Mouse (Mus musculus) induced T-regulatory cell, adult 2 months (primary cell): ENCODE measurements around the gene Dnal4.

ENCODE experiments used
- DNase-seq: peaks from one replicate; pipeline ENCODE4 v3.0.0-alpha.2; 2012; ENCODE audit warnings: low read depth

Dnal4 gene

DNA sequence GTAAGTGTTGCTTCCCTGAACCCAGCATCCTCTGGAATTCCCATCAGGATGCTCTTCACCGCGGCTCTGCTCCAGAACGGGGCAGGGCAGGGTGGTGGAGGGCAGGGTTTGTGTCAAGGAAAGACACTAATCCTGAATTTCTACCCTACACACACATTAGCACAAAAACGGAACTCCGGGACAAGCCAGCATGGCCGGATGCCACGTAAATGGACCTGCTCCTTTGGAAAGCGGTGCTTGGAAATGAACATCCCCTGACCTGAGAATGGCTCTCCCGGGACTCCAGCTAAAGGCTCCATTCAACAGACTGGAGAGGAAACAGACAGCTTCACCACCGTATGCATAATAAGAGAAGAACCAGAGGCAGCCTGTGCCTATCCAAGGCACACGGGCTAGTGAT, 23.1 kb upstream of the Dnal4 start:
- DNase-seq: no peak

DNA sequence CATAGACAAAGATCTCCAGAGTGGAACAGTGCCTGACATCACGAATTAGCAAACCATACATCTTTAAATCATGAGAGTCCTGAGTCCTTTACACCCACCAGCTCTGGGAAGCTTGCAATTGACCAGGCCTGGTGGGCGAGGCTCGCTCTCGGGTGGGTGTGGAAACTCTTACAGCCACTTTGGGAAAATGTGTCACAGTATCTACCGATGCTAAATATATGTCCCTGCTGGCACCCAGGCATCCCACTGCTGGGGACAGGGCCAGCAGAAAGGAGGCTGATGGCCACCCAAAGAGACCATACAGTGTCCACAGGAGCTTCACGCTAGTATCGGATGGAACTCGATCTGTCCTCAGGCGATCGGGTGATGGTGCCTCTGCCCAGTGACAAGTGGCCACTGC, 20.9 kb upstream of the Dnal4 start:
- DNase-seq: no peak

DNA sequence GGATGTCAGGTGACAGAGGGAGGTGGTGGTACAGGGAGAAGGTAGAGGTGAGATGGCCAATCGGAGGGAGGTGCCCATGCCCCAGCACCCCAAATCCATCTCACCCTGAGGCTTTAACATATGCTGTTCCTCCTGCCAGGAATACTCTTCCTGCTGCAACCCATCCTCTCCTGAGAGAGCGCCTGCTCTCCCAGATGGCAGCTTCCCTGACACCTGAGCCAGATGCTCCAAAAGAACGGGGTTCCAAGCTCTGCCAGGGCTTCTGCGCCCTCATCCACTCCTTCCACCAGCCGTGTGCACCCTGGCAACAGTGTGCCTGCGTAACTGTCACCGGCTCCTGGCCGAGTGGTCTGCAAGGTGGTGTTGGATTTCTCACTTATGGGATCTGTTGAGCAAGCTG, 20.0 kb upstream of the Dnal4 start:
- no peak for DNase-seq

DNA sequence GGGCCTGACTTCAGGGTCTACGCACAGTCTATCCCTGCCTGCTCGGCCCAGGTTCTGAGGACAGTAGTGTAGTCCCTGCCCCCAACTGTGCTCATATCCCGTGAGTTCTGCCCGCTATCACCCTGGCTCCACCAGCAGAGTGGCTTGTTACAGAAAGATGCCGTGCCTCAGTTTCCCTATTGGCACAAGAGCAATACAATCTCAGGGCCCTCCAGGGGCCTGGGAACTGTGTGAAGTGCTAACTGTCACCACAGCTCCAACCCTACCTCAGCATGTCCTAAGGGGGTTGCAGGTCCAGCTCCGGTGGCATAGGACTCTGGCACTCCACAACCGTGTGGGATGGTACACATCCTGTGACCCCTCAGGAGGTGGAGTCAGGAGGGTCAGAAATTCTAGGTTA, 19.4 kb upstream of the Dnal4 start:
- no peak for DNase-seq

DNA sequence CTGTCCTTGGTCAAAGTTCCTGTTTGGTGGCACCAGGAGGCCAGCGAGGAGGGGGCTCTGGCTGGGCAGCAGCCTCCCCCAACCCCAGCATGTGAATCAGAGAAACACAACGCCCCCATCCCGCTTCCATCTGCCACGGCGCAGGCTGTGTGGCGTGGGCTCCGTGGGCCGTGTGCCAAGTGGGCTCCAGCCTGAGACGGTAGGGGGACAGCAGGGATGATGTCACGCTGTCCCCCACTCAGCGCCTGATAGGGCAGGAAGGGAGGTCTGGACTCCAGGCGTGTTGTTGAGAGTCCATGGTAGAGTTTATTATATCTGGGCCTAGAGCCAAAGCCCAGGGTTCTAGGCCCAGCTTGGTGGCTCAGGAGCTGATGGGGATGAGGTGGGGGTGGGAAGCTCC, 18.6 kb upstream of the Dnal4 start:
- no peak for DNase-seq

DNA sequence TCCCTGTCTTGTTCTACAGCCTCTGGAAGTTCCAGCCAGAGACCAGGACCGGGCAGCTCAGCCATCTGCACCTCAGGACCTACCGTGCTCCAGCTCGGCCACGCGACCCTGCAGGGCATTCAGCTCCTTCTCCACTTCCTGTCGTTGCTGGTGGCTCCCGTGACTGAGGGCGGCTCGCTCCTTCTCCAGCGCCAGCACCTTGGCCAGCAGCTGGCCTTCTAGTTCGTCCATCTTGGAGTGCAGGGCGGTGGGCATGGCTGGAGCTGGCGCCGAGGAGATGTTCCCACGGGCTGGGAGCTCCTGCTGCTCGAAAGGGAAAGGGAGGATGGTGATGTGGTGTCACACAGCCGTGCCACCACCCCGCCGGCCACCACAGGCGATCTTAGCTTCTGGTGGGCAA, 16.5 kb upstream of the Dnal4 start:
- no peak for DNase-seq

DNA sequence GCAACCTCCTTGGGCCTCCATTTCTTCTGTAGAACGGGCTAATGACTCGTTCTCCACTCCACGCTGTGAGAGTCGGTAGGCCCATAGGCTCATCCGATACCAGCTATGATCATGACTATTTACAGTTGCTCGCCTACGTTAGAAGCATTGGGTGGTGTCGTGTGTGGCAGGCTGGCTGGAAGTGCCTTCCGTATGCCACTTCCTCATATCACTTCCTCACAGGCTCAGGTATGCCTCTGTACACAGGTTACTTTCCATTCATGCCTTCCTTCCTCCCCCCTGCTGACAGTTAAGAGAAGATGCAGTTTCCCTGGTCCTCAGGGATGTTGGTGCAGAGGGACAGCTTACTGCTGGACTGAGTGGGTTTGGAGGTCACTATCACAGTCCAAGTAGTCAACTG, 15.4 kb upstream of the Dnal4 start:
- no peak for DNase-seq

DNA sequence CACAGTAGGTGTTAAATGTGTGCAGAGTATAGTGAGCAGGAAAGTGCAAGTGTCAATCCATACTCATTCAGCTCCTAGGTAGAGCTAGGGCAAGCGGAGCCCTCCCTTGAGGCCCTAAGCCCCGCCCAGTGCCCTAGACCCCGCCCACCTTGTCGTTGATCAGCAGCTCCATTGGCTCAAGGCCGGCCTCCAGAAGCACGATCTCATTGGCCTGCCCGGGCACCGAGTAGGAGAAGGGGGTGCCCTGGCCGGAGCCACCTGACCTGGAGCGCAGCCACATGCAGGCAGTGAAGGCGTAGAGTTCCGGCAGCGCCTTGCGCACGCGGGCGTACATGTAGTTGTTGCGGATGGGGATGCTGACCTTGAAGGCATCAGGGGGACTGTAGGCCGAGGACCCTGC, 14.8 kb upstream of the Dnal4 start:
- no peak for DNase-seq

DNA sequence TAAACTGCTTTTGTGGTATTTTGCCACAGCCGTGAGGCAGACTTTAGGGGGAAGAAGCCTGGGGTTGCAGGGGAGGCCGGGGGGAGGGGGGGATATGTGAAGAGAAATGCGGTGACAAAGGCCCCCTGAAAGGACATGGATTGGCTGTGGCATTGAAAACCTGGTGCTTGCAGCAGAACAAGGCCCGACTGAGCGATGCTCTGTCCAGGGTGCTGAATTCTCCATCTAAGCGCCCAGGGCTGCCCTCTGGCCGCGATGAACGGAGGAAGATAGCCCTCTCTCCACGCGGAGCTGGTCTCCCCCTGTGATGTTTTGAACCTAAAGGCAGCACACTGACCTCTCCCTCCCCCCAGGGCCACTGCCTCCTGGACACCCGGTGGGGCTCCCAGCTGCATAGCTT, 13.9 kb upstream of the Dnal4 start:
- DNase-seq: peak; percentile 71

DNA sequence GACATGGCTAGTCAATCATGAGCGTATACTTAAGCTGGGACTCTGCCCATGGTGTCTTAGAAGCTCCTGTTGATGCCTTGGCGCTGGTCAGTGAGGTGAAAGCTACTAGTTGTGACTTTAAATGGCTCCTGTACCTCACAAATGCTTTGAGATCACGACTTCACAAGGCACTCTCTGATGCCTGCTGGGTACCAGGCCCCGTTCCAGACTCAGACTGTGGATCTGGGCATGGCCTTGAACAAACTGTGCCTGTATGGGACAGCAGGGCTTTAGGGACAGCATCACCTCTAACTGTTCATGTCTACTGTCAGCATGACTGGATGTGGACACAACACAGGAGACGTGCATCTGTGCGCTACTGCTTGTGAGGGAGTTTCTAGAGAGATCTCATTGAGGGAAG, 13.3 kb upstream of the Dnal4 start:
- DNase-seq: no peak

DNA sequence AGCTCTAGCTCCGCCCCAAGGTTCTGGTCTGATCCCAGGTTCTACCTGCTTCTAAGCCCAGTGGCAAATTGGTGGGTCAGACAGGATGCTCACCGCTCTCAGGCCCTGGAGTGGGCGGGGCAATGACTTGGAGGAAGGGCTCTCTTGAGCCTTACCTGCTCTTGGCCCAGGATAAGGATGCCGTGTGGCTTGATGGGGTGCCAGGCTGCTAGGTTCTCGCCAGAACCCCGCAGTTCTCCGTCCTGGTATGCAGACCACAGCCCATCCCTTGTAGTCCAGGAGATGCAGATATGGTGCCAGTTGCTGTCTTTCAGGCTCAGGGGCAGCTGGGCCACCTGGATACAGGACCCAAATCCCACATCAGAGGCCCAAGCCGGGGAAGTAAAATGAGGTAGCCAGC, 12.5 kb upstream of the Dnal4 start:
- no peak for DNase-seq

DNA sequence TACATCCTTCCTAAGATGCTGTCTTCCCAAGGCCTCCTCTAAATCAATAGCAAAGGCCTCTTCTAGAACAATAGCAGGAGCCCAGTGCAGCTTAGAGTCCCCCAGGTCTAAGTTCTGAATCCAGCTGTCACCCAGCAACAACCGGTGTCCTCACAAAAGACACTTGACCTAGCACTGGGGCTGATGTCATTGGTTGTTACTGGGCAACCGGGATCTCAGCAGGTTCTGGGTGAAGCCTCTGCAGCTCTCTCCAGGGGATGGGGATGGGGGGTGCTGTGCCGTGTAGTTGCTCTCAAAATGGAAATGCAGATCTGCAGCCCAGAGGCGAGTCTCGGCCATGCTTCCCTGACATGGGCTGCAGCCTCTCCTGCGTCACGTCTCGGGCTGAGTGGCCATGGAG, 10.2 kb upstream of the Dnal4 start:
- DNase-seq: no peak

DNA sequence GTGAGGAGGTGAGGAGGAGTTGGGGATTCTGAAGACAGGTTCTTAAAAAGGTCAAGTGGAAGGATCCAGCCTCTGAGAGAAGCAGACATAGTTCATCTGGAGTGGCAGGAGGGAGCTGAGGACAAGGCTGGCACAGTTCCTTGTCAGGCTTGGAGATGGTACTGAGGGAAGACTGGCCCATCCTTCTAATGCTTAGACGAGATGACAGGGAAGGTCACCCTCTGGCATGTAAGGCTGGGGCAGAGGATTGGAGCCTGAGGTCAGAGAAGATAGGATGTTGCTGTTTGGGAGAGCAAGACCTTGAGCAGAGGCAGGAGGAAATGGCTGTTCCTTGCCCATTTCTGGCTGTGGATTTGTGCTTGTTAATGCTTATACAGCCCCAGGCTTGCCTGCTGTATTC, 7.4 kb upstream of the Dnal4 start:
- no peak for DNase-seq

DNA sequence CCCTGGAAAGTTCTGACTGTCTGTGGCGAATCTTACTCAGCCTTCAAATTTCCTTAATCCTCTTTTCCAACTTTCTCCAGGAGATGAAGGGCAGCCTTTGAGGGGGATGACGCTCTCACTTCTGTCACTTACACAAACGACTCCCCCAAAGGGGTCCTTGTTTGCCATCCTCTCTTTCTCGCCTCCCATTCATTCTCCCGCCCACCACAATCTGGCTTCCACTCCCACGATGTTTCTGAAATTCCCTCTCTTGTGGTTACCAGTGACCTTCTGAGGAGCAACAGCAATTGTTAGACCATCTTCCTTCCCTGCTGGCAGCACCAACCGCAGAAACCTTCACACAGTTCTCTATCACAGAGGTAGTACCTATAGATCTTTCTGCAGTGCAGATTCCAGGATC, 2.0 kb downstream of the Dnal4 start:
- DNase-seq: peak; percentile 10

DNA sequence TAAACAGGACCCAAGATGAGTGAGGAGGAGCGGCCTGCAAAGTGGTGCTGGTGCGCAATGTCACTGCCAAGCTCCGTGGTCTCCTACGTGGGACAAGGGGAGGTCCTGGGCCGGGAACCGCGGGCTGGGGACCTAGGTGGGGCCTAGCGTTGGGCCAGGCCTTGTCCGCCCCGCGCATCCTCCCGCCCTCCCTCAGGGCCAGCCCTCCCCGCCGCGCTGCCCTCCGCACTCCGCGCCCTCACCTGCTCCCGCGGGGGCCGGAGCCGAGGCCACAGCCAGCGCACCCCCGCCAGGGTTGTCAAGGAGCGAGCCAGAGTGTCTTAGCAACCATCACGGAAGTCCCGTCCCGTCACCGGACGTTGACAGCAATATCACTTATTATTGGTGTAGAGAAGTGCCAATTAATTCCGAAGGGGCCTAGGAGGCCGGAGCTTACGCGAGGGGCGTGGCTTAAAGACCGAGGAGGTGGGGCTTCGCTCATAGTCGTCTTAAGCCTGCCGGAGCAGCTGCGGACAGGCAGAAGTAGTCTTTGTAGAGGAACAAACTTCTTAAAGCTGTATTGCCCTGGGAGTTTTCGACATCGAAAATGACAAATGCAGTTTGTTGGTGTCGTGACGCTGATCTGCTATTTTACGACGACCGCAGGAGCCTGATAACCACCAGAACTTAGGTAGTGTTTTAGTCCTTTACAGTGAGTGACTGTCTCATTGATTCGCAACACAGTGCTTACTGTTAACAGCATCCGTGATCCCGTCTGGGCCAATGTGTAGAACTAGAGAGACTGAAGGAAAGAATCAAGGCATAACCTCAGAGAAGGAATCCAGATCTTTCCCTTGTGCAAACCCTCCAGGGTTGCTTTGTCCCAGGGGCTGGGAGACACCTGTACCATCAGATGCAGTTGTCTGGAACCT, 3.3 kb downstream of the Dnal4 start:
- DNase-seq: peak; percentile 99

DNA sequence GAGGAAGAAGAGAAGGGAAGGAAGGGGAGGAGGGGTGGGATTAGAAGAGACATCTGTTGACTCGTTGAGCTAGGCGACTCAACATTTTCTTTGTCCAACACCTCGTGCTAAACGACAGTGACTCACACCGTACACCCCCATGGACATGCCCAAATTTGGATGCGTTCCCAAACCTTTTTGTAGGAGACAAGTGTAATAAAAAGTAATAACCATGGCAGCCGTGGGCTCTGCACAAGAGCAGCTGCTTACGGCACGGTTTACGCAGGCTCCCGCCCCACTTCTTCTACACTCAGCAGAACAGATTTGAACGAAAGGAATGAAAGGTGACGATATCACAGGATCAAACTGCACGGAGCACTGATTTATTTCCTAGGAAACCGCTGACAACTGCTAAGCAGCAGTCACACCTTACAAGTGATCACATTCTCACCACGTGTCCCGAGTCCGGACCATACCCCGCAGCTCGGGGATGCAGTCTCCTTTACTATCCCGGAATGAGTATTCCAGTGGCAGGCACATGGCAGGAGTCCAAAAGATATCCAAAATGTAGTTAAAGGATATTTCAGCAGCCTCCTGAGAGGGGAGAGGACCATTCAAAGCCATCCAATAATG, 6.9 kb downstream of the Dnal4 start:
- DNase-seq: no peak

DNA sequence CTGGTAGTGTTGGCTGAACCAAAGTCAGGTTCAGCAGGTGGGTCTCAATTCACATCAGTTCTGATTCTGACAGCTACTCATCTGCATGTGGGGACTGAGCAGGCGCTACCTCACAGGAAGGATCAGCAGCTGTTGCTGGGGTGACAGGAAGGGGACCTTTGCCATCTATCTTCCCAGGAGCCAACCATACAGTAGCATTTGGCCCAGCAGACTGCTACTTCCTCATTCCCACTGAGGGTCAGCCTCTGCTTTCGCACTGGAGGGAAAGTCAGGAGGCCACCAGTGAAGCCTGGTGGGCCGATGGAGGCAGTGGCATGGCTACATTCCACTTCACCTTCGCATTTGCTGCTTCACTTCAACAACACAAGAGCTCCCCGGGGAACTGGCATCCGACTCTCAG, 9.3 kb downstream of the Dnal4 start:
- DNase-seq: no peak

DNA sequence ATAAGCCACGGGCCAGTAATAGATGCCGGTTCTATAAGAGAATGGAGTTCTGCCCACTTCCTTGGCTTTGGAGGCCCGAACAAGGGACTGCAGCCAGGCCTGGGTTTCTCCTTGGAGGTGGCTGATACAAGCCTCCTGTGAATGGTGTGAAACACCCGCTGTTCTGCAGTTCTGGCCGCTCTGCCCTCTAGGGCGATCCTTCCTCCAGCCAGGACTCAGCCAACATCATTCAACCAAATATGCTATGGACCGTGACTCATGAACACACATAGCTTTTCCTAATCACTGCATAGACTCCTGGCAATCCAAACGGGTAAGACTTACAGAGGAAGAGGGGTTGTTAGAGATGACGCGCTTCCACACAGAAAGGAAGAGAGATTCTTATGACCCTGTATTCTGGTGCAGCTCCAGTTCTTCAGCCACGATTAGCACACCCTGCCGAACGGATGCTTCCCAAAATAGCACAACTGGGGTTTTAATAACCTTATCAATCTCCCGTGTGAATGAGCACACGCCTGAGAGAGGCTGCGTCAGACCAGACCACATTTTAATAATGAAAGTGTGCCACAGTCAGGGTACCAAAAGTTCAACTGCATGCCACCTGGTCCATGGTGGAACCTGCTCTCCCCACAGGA, 10.2 kb downstream of the Dnal4 start:
- no peak for DNase-seq

DNA sequence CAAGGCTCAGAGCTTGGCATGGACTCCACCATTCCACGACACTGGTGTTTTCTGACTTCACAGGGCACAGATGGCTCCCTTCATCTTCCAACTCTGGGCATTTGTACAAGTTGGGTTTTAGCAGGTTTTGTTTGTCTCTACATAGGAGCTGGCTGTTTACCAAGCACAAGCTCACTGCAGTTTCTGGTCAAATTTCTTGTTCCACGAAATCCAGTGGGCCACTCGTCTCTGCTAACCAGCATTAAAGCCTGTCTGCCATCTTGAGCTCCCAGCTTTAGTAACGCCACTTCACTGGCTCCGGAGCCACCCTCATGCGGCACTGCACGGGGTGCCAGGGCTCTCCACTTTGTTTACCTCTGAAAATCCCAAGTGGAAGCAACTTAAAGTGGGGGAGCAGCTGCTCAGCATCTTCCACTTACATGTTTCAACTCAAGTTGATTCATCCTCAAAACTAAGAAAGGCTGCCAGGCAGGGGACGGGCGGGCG, 11.0 kb downstream of the Dnal4 start:
- no peak for DNase-seq

DNA sequence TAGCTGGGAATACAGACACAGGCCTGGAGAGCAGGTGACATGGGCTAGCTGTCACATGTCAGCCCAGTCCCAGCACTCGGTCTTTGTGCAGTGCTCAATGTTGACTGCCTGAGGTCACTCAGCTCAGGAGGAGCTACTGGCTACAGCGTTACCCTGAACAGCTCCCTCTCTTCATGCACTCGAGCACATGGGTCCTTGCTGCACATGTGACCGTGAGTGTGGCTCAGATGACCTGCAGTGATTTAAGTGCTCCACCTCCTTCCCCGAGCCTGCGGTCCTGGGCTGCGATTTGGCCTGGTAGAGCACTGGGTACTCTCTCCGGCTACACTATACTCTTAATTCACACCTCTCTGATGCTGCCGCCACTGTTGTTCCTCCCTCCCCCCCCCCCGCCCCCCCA, 11.5 kb downstream of the Dnal4 start:
- no peak for DNase-seq

DNA sequence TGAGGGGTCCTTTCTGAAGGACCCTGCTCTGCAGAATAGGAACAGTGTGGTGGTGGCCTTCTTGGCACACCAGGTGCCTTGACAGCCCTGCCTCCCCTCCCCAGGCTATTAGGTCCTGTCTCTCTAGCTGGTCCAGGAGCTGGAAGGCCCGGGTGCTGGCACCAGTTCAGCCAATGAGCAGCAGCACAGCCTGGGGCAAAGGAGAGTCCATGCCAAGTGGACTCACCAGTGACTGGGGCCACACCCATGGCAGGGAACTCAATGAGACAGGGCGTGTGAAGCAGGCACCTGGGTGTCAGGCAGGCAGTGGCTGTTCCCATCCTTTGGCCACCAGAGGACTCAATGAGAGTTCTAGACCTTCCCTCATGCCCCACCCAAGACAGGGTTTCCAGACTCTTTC, 12.3 kb downstream of the Dnal4 start:
- DNase-seq: no peak

DNA sequence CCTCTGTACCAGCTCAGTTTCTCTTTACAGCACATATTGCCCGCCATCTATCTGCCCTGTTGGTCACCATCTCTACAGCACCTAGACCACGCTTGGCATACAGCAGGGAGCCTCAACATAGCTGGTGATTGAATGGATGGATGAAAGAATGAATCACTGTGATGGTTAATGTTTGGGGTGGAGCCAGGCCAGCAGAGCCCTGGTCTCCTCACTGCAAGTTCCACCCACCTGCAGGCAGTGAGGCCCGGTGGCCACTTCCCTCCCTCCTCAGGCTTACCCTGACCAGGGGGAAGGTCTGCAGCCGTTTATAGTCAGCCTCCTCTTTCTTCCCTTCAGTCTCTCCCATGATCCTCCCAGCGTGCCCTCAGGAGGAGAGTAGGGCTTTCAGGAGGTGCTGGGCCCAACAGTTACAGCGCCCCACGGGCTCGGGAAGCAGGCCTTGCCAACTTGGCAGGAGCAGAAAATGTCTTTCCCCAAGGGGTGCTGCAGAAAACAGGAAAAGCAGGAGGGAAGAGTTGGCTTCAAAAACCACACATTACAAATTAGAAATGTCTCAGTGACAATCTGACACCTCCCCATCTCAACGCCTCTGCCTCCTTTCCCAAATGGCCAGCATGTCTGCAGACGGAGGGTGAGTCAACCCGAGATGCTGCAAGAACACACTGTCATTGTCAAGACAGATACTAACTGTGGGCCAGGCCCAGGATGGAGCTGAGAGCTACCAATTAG, 12.9 kb downstream of the Dnal4 start:
- no peak for DNase-seq
